Mouse (Mus musculus) G1E-ER4 (cell line): ENCODE measurements around the gene Gm20388. TPM values are rescaled to one million over a fixed set of nuclear protein-coding genes. Genes with fewer than 3 reads are reported as not detected.

Experiments used
- GATA1 ChIP-seq: IDR thresholded peaks from one replicate; pipeline ENCODE4 v1.8.0; 2012; ENCODE audit warnings: low read length, inconsistent platforms
- polyA plus RNA-seq: library from polyadenylated mRNA; stranded (reverse); fragments of >175 nt; gene quantifications from 2 replicates; pipeline ENCODE4 v1.2.3, GENCODE M21; 2012

Gm20388 gene
- polyA plus RNA-seq, 1 experiment = not detected

- TF ChIP-seq GATA1 = no peak
Measured at GRCm38 (mm10) chr8:120715996-120716680, 805.5 kb downstream of the Gm20388 start.

- no peak for TF ChIP-seq GATA1
Measured at GRCm38 (mm10) chr8:120719586-120720236, 809.1 kb downstream of the Gm20388 start.

- TF ChIP-seq GATA1 = no peak
Measured at GRCm38 (mm10) chr8:120723025-120723424, 812.4 kb downstream of the Gm20388 start.

GRCm38 (mm10) chr8:120724816-120725575, 814.4 kb downstream of the Gm20388 start:
- no peak for TF ChIP-seq GATA1

- no peak for TF ChIP-seq GATA1
Measured at GRCm38 (mm10) chr8:120725576-120725950, 814.9 kb downstream of the Gm20388 start.

- TF ChIP-seq GATA1 = no peak
Measured at GRCm38 (mm10) chr8:120726051-120726450, 815.4 kb downstream of the Gm20388 start.

- TF ChIP-seq GATA1 = no peak
Measured at GRCm38 (mm10) chr8:120728488-120729160, 818.0 kb downstream of the Gm20388 start.

- no peak for TF ChIP-seq GATA1
Measured at GRCm38 (mm10) chr8:120731582-120731981, 820.9 kb downstream of the Gm20388 start.

- no peak for TF ChIP-seq GATA1
Measured at GRCm38 (mm10) chr8:120732068-120732467, 821.4 kb downstream of the Gm20388 start.

GRCm38 (mm10) chr8:120735770-120736481, 825.3 kb downstream of the Gm20388 start, which contains the start of gene Irf8:
Irf8 (plus strand) TSS chr8:120736358.
- no peak for TF ChIP-seq GATA1

GRCm38 (mm10) chr8:120736486-120736885, 825.8 kb downstream of the Gm20388 start:
- no peak for TF ChIP-seq GATA1

GRCm38 (mm10) chr8:120737166-120737565, 826.5 kb downstream of the Gm20388 start:
- no peak for TF ChIP-seq GATA1

GRCm38 (mm10) chr8:120738771-120739170, 828.1 kb downstream of the Gm20388 start:
- no peak for TF ChIP-seq GATA1

- TF ChIP-seq GATA1 = no peak
Measured at GRCm38 (mm10) chr8:120739526-120739925, 828.9 kb downstream of the Gm20388 start.

GRCm38 (mm10) chr8:120740579-120740978, 829.9 kb downstream of the Gm20388 start:
- TF ChIP-seq GATA1 = no peak
